Mouse (Mus musculus) neural tube, embryonic 14.5 days (tissue): Measurements from ENCODE around the gene Slc24a4. TPM values are rescaled to one million over a fixed set of nuclear protein-coding genes. Genes with fewer than 3 reads are reported as not detected.
A peak's percentile ranks its signal among the peaks of the same experiment; 100 is the strongest.

Source experiments
- ATAC-seq: fragments of 200-750 bp; cut with Nextera tagmentation; 2 replicates; pipeline ENCODE4 v1.8.0; 2017; ENCODE audit warnings: low read depth, mild to moderate bottlenecking, moderate TSS enrichment, moderate library complexity
- H3K27ac ChIP-seq: fragments of 300-500 bp; sonication (generic); 2 replicates; pipeline ENCODE4 v1.5.1; 2014; ENCODE audit warnings: low read depth, mild to moderate bottlenecking, control low read depth, low read length, moderate library complexity, mixed read lengths
- H3K27me3 ChIP-seq: fragments of 300-500 bp; sonication (generic); 2 replicates; pipeline ENCODE4 v1.6.1; 2014; ENCODE audit warnings: low read length; ENCODE audit not compliant: control insufficient read depth, insufficient read depth
- H3K36me3 ChIP-seq: fragments of 300-500 bp; sonication (generic); 2 replicates; pipeline ENCODE4 v1.6.1; 2014; ENCODE audit warnings: low read length, mixed read lengths; ENCODE audit not compliant: control insufficient read depth, insufficient read depth
- H3K4me1 ChIP-seq: fragments of 300-500 bp; sonication (generic); 2 replicates; pipeline ENCODE4 v1.6.1; 2014; ENCODE audit warnings: low read length; ENCODE audit not compliant: control insufficient read depth, insufficient read depth
- H3K4me2 ChIP-seq: fragments of 300-500 bp; sonication (generic); 2 replicates; pipeline ENCODE4 v1.6.1; 2014; ENCODE audit warnings: mild to moderate bottlenecking, low read depth, low read length, control low read depth
- H3K4me3 ChIP-seq: fragments of 300-500 bp; sonication (generic); 2 replicates; pipeline ENCODE4 v1.5.1; 2014; ENCODE audit warnings: low read depth, low read length, control low read depth, mixed read lengths
- H3K9ac ChIP-seq: fragments of 300-500 bp; sonication (generic); replicated peaks from 2 replicates; pipeline ENCODE4 v1.6.1; 2014; ENCODE audit warnings: low read depth, mild to moderate bottlenecking, control low read depth, low read length, mixed read lengths
- H3K9me3 ChIP-seq: fragments of 300-500 bp; sonication (generic); 2 replicates; pipeline ENCODE4 v1.6.1; 2016; ENCODE audit warnings: low read length; ENCODE audit not compliant: control insufficient read depth
- WGBS: fragments of 180-500 bp; shearing (Covaris S2); extraction: QIAGEN DNeasy Blood & Tissue Kit; methylation state at CpG from one replicate; pipeline ENCODE4 v1.1.7; 2014; 5-methylcytosine and 5-hydroxymethylcytosine counted together
- polyA plus RNA-seq: library from polyadenylated mRNA; unstranded; fragments of >200 nt; fragmentation: Nextera tagmentation; extraction: Ambion mirVana; gene quantifications from 2 replicates; pipeline ENCODE4 v1.2.1, GENCODE M21; 2014

Slc24a4 gene
- polyA plus RNA-seq, 1 experiment from 2014 or later: 3.2 TPM

- Histone ChIP-seq H3K36me3 (no peaks in the 10 kb centered on the region), H3K27me3 (no peaks in the 10 kb centered on the region), H3K4me3 (no peak overlapping the region), H3K9me3 (no peaks in the 10 kb centered on the region), H3K4me1 (no peaks in the 10 kb centered on the region), H3K27ac (no peak overlapping the region), H3K9ac (no peak overlapping the region), H3K4me2 (no peak overlapping the region)
- no peak for ATAC-seq
- 81% methylated on average over 3 of the region's 3 CpGs for WGBS
Observed at GRCm38 (mm10) chr12:102116580-102116979, 12.0 kb upstream of the Slc24a4 start.

GRCm38 (mm10) chr12:102118014-102118413 is 10.5 kb upstream of the Slc24a4 start:
- 93% methylated on average over 7 of the region's 7 CpGs for WGBS
- no peak for ATAC-seq

GRCm38 (mm10) chr12:102127601-102128000 is 932 bp upstream of the Slc24a4 start:
- Histone ChIP-seq H3K27me3 (peaks cover 21% of the 10 kb centered on the region), H3K4me2 (peak overlapping the region; percentile 96; the same call in 1 of the 2 replicates), H3K27ac (no peak overlapping the region), H3K4me3 (0 out of 2 replicates have a peak overlapping the region, but pooled peaks have one; percentile 47), H3K9me3 (no peaks in the 10 kb centered on the region), H3K36me3 (no peaks in the 10 kb centered on the region), H3K9ac (no peak overlapping the region), H3K4me1 (peaks cover 10% of the 10 kb centered on the region)
- 8% methylated on average over 7 of the region's 7 CpGs for WGBS
- no peak for ATAC-seq

More at GRCm38 (mm10) chr12:102118014-102118413, 10.5 kb upstream of the Slc24a4 start:
- H3K4me1 ChIP-seq: no peaks in the 10 kb centered on the region
- no peak overlapping the region for H3K4me3 ChIP-seq
- H3K4me2 ChIP-seq: no peak overlapping the region
- H3K9ac ChIP-seq: no peak overlapping the region
- H3K27me3 ChIP-seq: no peaks in the 10 kb centered on the region
- H3K27ac ChIP-seq: no peak overlapping the region
- no peaks in the 10 kb centered on the region for H3K9me3 ChIP-seq
- H3K36me3 ChIP-seq: no peaks in the 10 kb centered on the region

- under 1% methylated on average over 65 of the region's 73 CpGs for WGBS
- Histone ChIP-seq H3K4me3 (peak overlapping the region; percentile 47), H3K27ac (no peak overlapping the region), H3K4me1 (peaks cover 10% of the 10 kb centered on the region), H3K9me3 (no peaks in the 10 kb centered on the region), H3K4me2 (peak overlapping the region; percentile 96), H3K9ac (peak overlapping the region; percentile 48), H3K36me3 (no peaks in the 10 kb centered on the region), H3K27me3 (peaks cover 21% of the 10 kb centered on the region)
- peak; percentile 87 for ATAC-seq
Observed at GRCm38 (mm10) chr12:102128791-102129507, 416 bp downstream of the Slc24a4 start.

GRCm38 (mm10) chr12:102129508-102130030 is 1.0 kb downstream of the Slc24a4 start:
- H3K9me3 ChIP-seq: no peaks in the 10 kb centered on the region
- peak overlapping the region; percentile 47 for H3K4me3 ChIP-seq
- H3K9ac ChIP-seq: peak overlapping the region; percentile 48
- WGBS: 2% methylated on average over 14 of the region's 14 CpGs
- peaks cover 21% of the 10 kb centered on the region for H3K27me3 ChIP-seq
- no peak overlapping the region for H3K27ac ChIP-seq
- peaks cover 10% of the 10 kb centered on the region for H3K4me1 ChIP-seq
- no peaks in the 10 kb centered on the region for H3K36me3 ChIP-seq
- 0 out of 2 replicates have a peak, but pooled peaks have one; percentile 16 for ATAC-seq
- H3K4me2 ChIP-seq: peak overlapping the region; percentile 96

GRCm38 (mm10) chr12:102139710-102140109 is 11.2 kb downstream of the Slc24a4 start:
- Histone ChIP-seq H3K9ac (no peak overlapping the region), H3K36me3 (no peaks in the 10 kb centered on the region), H3K27ac (no peak overlapping the region), H3K27me3 (no peaks in the 10 kb centered on the region), H3K9me3 (no peaks in the 10 kb centered on the region), H3K4me1 (no peaks in the 10 kb centered on the region), H3K4me2 (no peak overlapping the region), H3K4me3 (no peak overlapping the region)
- ATAC-seq: no peak
- WGBS: 93% methylated on average over 10 of the region's 10 CpGs

DNA sequence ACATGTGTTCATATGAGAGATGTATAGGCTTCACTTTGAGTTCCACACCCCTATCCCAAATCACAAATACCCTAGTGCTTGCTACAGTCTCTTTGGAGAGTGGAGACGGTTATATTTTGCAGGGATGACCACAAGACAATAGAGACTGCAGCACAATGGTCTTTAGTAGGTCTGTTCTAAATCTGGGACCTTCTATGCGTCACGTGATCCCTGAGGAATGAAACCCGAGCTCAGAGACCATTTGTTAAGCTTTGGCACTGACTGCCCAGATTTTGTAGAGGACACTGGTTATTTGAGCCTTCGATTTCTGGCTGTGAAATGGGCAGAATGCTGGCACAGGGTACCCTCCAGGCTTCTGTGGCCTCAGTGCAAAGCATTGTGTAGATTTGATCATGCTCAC is 12.8 kb downstream of the Slc24a4 start:
- no peak overlapping the region for H3K9ac ChIP-seq
- H3K27ac ChIP-seq: no peak overlapping the region
- H3K9me3 ChIP-seq: no peaks in the 10 kb centered on the region
- 77% methylated on average over 5 of the region's 5 CpGs for WGBS
- H3K27me3 ChIP-seq: no peaks in the 10 kb centered on the region
- no peaks in the 10 kb centered on the region for H3K4me1 ChIP-seq
- no peak overlapping the region for H3K4me2 ChIP-seq
- no peaks in the 10 kb centered on the region for H3K36me3 ChIP-seq
- no peak for ATAC-seq
- no peak overlapping the region for H3K4me3 ChIP-seq

GRCm38 (mm10) chr12:102147678-102148077 is 19.1 kb downstream of the Slc24a4 start:
- Histone ChIP-seq H3K4me2 (no peak overlapping the region), H3K9ac (no peak overlapping the region), H3K27ac (no peak overlapping the region), H3K9me3 (no peaks in the 10 kb centered on the region), H3K36me3 (no peaks in the 10 kb centered on the region), H3K4me1 (no peaks in the 10 kb centered on the region), H3K27me3 (no peaks in the 10 kb centered on the region), H3K4me3 (no peak overlapping the region)
- 70% methylated on average over 4 of the region's 4 CpGs for WGBS
- no peak for ATAC-seq

DNA sequence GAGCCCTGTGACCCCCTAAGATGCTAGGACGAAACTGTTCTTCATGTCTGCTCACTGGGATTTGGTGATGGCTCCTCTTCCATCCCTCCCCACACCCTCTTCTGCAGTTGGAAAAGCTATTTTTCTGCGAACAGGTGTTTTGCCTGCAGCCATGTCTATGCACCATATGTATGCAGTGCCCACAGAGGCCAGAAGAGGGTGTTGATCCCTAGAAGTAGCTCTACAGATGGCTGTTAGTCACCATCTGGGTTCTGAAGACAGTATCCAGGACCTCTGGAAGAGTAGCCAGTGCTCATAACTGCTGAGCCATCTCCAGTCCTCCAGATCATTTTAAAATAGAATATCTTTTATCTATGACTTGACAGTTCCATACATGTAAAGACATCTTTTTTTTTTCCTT is 20.2 kb downstream of the Slc24a4 start:
- Histone ChIP-seq H3K4me3 (no peak overlapping the region), H3K27me3 (no peaks in the 10 kb centered on the region), H3K27ac (no peak overlapping the region), H3K9ac (no peak overlapping the region), H3K9me3 (no peaks in the 10 kb centered on the region), H3K4me2 (no peak overlapping the region), H3K4me1 (no peaks in the 10 kb centered on the region), H3K36me3 (no peaks in the 10 kb centered on the region)
- no peak for ATAC-seq
- WGBS: 87% methylated on average over 2 of the region's 2 CpGs
